Mouse (Mus musculus) heart, adult 2 months (tissue): ENCODE results near the gene Ces3a. TPM values are rescaled to one million over a fixed set of nuclear protein-coding genes. Genes with fewer than 3 reads are reported as not detected.

ENCODE experiments used
- DNase-seq, 2 experiments: peaks; one replicate each; pipeline ENCODE4 v3.0.0; 2021
- H3K27ac ChIP-seq: fragments of 200-600 bp; 2 replicates; pipeline ENCODE4 v1.8.1; 2022
- H3K27me3 ChIP-seq: fragments of 200-500 bp; 2 replicates; pipeline ENCODE4 v1.6.1; 2012; ENCODE audit warnings: mild to moderate bottlenecking, low read length, inconsistent platforms, mixed read lengths; ENCODE audit not compliant: control insufficient read depth, insufficient read depth
- H3K36me3 ChIP-seq: fragments of 200-500 bp; 2 replicates; pipeline ENCODE4 v1.6.1; 2012; ENCODE audit warnings: low read length, inconsistent platforms; ENCODE audit not compliant: control insufficient read depth, insufficient read depth
- H3K4me1 ChIP-seq: fragments of 200-500 bp; 2 replicates; pipeline ENCODE4 v1.6.1; 2011; ENCODE audit warnings: low read length; ENCODE audit not compliant: control insufficient read depth, insufficient read depth
- H3K4me3 ChIP-seq: fragments of 200-600 bp; 2 replicates; pipeline ENCODE4 v1.8.1; 2022
- H3K79me2 ChIP-seq: fragments of 200-500 bp; replicated peaks from 2 replicates; pipeline ENCODE4 v1.6.1; 2012; ENCODE audit warnings: mild to moderate bottlenecking, inconsistent platforms, low read length, moderate library complexity, mixed read lengths; ENCODE audit not compliant: control insufficient read depth, insufficient read depth
- H3K9ac ChIP-seq: fragments of 200-500 bp; 2 replicates; pipeline ENCODE4 v1.6.1; 2012; ENCODE audit warnings: low read depth, mild to moderate bottlenecking, control low read depth, inconsistent platforms, low read length, mixed read lengths
- CTCF ChIP-seq: fragments of 200-600 bp; IDR thresholded peaks from 2 replicates; pipeline ENCODE4 v1.8.1; 2022; ENCODE audit warnings: antibody characterized with exemption, mild to moderate bottlenecking, moderate library complexity
- EP300 ChIP-seq: fragments of 200-500 bp; IDR thresholded peaks from 2 replicates; pipeline ENCODE4 v1.6.1; 2011; ENCODE audit warnings: low read depth, low read length, control low read depth; ENCODE audit not compliant: insufficient read depth
- POLR2A ChIP-seq: fragments of 200-500 bp; IDR thresholded peaks from 2 replicates; pipeline ENCODE4 v1.6.1; 2011; ENCODE audit warnings: mild to moderate bottlenecking, low read depth, low read length, control low read depth; ENCODE audit not compliant: insufficient read depth
- WGBS: fragments of 180-500 bp; shearing (Covaris S2); methylation state at CpG from one replicate; pipeline ENCODE4 v1.1.7; 2018; 5-methylcytosine and 5-hydroxymethylcytosine counted together
- intact Hi-C: fragments of 180-260 bp; cut with DNase I; formaldehyde crosslinking; loops from one replicate; pipeline ENCODE4 v1.15.1; 2025
- long read RNA-seq: library from polyadenylated mRNA; stranded (forward); transcript quantifications from one replicate; pipeline ENCODE4 v2.0.0, GENCODE M21; 2021
- polyA plus RNA-seq: library from polyadenylated mRNA; depleted of rRNA; stranded (reverse); fragments of >200 nt; gene quantifications from 2 replicates; pipeline ENCODE4 v1.2.3, GENCODE M21; 2012; rRNA removed
- total RNA-seq, 2 experiments: library from RNA; stranded (reverse); gene quantifications; 2 replicates each; pipeline ENCODE4 v1.2.3; 2021

Ces3a gene
- total RNA-seq (not detected), polyA plus RNA-seq (0.26 TPM in 1 of 2 replicates, not detected in the other)
- long read RNA-seq: 0 reads

DNA sequence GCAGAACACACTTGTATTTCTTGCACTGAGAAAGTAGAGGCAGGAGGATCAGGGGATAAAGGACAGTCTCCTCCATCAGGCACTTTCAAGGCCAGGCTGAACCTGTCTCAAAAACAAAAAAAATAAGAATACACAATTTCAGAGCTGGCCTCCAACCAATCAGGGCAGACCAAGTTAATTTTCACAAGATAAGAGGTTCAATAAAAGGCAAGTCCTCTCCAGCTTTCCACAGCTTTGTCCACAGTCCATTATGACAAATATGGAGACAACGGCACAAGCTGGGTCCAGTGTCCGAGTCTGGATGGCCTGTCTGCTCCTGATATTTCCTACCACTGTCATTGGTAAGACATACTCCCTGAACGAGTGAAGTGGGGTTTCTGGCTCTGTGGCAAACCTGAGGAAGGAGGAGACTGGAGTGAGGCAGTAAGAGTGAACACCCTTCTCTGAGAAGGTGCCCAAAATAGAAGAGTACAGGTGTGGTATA is at the start of gene Ces3a:
Gene Ces3a (plus strand): TSS at position 231 of the 484 bp plus-strand sequence.
- intact Hi-C loops: no loop called here
- Histone ChIP-seq H3K79me2 (no peaks in the 10 kb centered on the region), H3K36me3 (no peaks in the 10 kb centered on the region), H3K4me1 (no peaks in the 10 kb centered on the region), H3K4me3 (no peak within 1 kb of the TSS), H3K27ac (no peak within 1 kb of the TSS), H3K27me3 (peaks cover 2% of the 10 kb centered on the region; the same call in 1 of the 2 replicates), H3K9ac (no peak within 1 kb of the TSS)
- 56% methylated on average over 3 of the region's 3 CpGs for WGBS
- DNase-seq: no peak
- no peak for TF ChIP-seq EP300
- TF ChIP-seq CTCF: no peak
- no peak for TF ChIP-seq POLR2A

GRCm38 (mm10) chr8:104999183-104999582 is 49.2 kb upstream of the Ces3a start:
- H3K4me3 ChIP-seq: no peak overlapping the region
- no peaks in the 10 kb centered on the region for H3K79me2 ChIP-seq
- intact Hi-C loops: no loop called here
- no peak for DNase-seq
- no peak overlapping the region for H3K27ac ChIP-seq
- 76% methylated on average over 6 of the region's 6 CpGs for WGBS
- no peaks in the 10 kb centered on the region for H3K4me1 ChIP-seq
- no peak overlapping the region for H3K9ac ChIP-seq
- H3K27me3 ChIP-seq: no peaks in the 10 kb centered on the region; the same call in 1 of the 2 replicates
- no peaks in the 10 kb centered on the region for H3K36me3 ChIP-seq
- no peak for TF ChIP-seq EP300
- TF ChIP-seq POLR2A: no peak
- TF ChIP-seq CTCF: no peak

GRCm38 (mm10) chr8:105000586-105000985 is 47.8 kb upstream of the Ces3a start, which contains the start of gene Ces2h:
Gene Ces2h (plus strand): TSS chr8:105000853.
- H3K27me3 ChIP-seq: no peaks in the 10 kb centered on the region; the same call in 1 of the 2 replicates
- H3K4me1 ChIP-seq: no peaks in the 10 kb centered on the region
- H3K79me2 ChIP-seq: no peaks in the 10 kb centered on the region
- no peaks in the 10 kb centered on the region for H3K36me3 ChIP-seq
- TF ChIP-seq CTCF: no peak
- no peak for TF ChIP-seq POLR2A
- no peak for TF ChIP-seq EP300
- 69% methylated on average over 7 of the region's 7 CpGs for WGBS
- no peak within 1 kb of the TSS for H3K9ac ChIP-seq
- no peak within 1 kb of the TSS for H3K27ac ChIP-seq
- no peak for DNase-seq
- intact Hi-C loops: no loop called here
- H3K4me3 ChIP-seq: no peak within 1 kb of the TSS

- intact Hi-C loops: no loop called here
- H3K27ac ChIP-seq: no peak overlapping the region
- H3K4me3 ChIP-seq: no peak overlapping the region
- DNase-seq: no peak
- no peaks in the 10 kb centered on the region for H3K27me3 ChIP-seq
- WGBS: 83% methylated on average over 2 of the region's 2 CpGs
- no peaks in the 10 kb centered on the region for H3K79me2 ChIP-seq
- no peak overlapping the region for H3K9ac ChIP-seq
- no peaks in the 10 kb centered on the region for H3K4me1 ChIP-seq
- H3K36me3 ChIP-seq: no peaks in the 10 kb centered on the region
- no peak for TF ChIP-seq POLR2A
- TF ChIP-seq EP300: no peak
- TF ChIP-seq CTCF: no peak
Observed at GRCm38 (mm10) chr8:105010000-105010399, 38.4 kb upstream of the Ces3a start.

GRCm38 (mm10) chr8:105011136-105011535 is 37.3 kb upstream of the Ces3a start:
- intact Hi-C loops: no loop called here
- WGBS: 71% methylated on average over 12 of the region's 12 CpGs

GRCm38 (mm10) chr8:105014391-105014790 is 34.0 kb upstream of the Ces3a start:
- H3K4me1 ChIP-seq: no peaks in the 10 kb centered on the region
- intact Hi-C loops: no loop called here
- H3K4me3 ChIP-seq: no peak overlapping the region
- no peak overlapping the region for H3K9ac ChIP-seq
- no peaks in the 10 kb centered on the region for H3K36me3 ChIP-seq
- H3K79me2 ChIP-seq: no peaks in the 10 kb centered on the region
- WGBS: 82% methylated on average over 5 of the region's 5 CpGs
- no peak overlapping the region for H3K27ac ChIP-seq
- H3K27me3 ChIP-seq: no peaks in the 10 kb centered on the region
- no peak for DNase-seq
- TF ChIP-seq EP300 (no peak), POLR2A (no peak), CTCF (no peak)

More at GRCm38 (mm10) chr8:105011136-105011535, 37.3 kb upstream of the Ces3a start:
- Histone ChIP-seq H3K27ac (no peak overlapping the region), H3K4me3 (no peak overlapping the region), H3K4me1 (no peaks in the 10 kb centered on the region), H3K36me3 (no peaks in the 10 kb centered on the region), H3K9ac (no peak overlapping the region), H3K27me3 (no peaks in the 10 kb centered on the region), H3K79me2 (no peaks in the 10 kb centered on the region)
- TF ChIP-seq POLR2A (no peak), EP300 (no peak), CTCF (peak; percentile 35)
- no peak for DNase-seq
